Mouse (Mus musculus): ENCODE measurements around the gene Olfr782.

DNA sequence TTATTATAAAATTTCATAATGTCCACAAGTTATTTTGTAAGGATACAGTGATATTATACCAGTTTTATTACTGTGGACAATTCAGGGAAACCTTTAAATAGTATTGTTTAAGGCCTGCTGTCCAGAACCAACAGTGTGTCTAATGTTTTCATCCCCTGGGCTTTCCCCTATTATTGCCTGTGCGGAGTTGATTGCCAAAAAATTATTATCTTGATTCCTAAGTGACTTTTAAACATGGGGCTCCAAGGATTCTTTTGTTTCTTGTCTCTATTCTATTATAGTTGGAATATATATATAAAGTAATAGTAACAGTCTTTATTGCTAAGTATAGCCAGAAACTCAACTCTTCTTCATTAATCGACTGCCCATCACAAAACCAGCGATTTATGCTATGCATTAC lies 30.8 kb upstream of the Olfr782 start, which contains the start of gene Olfr780:
- TF ChIP-seq GATA1 (IDR thresholded peaks at IDR 0.05; ENCODE audit: borderline replicate concordance, low read length): no peak
- no peak for TF ChIP-seq CTCF (IDR thresholded peaks at IDR 0.05; ENCODE audit: low read depth, low read length)
- TF ChIP-seq TAL1 (conservative IDR thresholded peaks at IDR 0.05; ENCODE audit: low read depth, low read length): no peak
- no peak for TF ChIP-seq POLR2AphosphoS5 (IDR thresholded peaks at IDR 0.05; ENCODE audit: insufficient replicate concordance, low read depth, low read length)

Measured in G1E (cell line).